Mouse (Mus musculus) embryo, embryonic 11.5 days (tissue): Measurements from ENCODE around the gene Prkn.

ENCODE experiments used
- DNase-seq: peaks from one replicate; pipeline ENCODE4 v3.0.0-alpha.2; 2012; ENCODE audit warnings: low read depth, low spot score

The Prkn gene

GRCm38 (mm10) chr17:11270179-11270578, 430.0 kb downstream of the Prkn start:
- no peak for DNase-seq

GRCm38 (mm10) chr17:11271876-11272275, 431.7 kb downstream of the Prkn start:
- no peak for DNase-seq

- no peak for DNase-seq
Observed at GRCm38 (mm10) chr17:11284246-11284645, 444.1 kb downstream of the Prkn start.

- no peak for DNase-seq
Observed at GRCm38 (mm10) chr17:11290183-11290582, 450.0 kb downstream of the Prkn start.

- no peak for DNase-seq
Observed at GRCm38 (mm10) chr17:11303116-11303515, 462.9 kb downstream of the Prkn start.

- DNase-seq: peak; percentile 30
Observed at GRCm38 (mm10) chr17:11309843-11310242, 469.7 kb downstream of the Prkn start.

GRCm38 (mm10) chr17:11314163-11314562, 474.0 kb downstream of the Prkn start:
- DNase-seq: no peak

GRCm38 (mm10) chr17:11315675-11316074, 475.5 kb downstream of the Prkn start:
- no peak for DNase-seq

- DNase-seq: no peak
Observed at GRCm38 (mm10) chr17:11318946-11319345, 478.8 kb downstream of the Prkn start.

- DNase-seq: no peak
Observed at GRCm38 (mm10) chr17:11319666-11320360, 479.6 kb downstream of the Prkn start.

GRCm38 (mm10) chr17:11332081-11332480, 491.9 kb downstream of the Prkn start:
- DNase-seq: no peak

- no peak for DNase-seq
Observed at GRCm38 (mm10) chr17:11333741-11334140, 493.6 kb downstream of the Prkn start.

- no peak for DNase-seq
Observed at GRCm38 (mm10) chr17:11336156-11336555, 496.0 kb downstream of the Prkn start.

GRCm38 (mm10) chr17:11340368-11340767, 500.2 kb downstream of the Prkn start:
- no peak for DNase-seq

GRCm38 (mm10) chr17:11346310-11346709, 506.1 kb downstream of the Prkn start:
- no peak for DNase-seq

GRCm38 (mm10) chr17:11352778-11353552, 512.8 kb downstream of the Prkn start:
- DNase-seq: no peak

- DNase-seq: no peak
Observed at GRCm38 (mm10) chr17:11353553-11353945, 513.4 kb downstream of the Prkn start.

GRCm38 (mm10) chr17:11354348-11354747, 514.2 kb downstream of the Prkn start:
- no peak for DNase-seq

- no peak for DNase-seq
Observed at GRCm38 (mm10) chr17:11375461-11375860, 535.3 kb downstream of the Prkn start.

- DNase-seq: no peak
Observed at GRCm38 (mm10) chr17:11383364-11383962, 543.3 kb downstream of the Prkn start.

- no peak for DNase-seq
Observed at GRCm38 (mm10) chr17:11385246-11385645, 545.1 kb downstream of the Prkn start.

GRCm38 (mm10) chr17:11392622-11393294, 552.6 kb downstream of the Prkn start:
- DNase-seq: no peak
